Mouse (Mus musculus) neural tube, embryonic 15.5 days (tissue): ENCODE measurements around the gene Vps26a. TPM values are rescaled to one million over a fixed set of nuclear protein-coding genes. Genes with fewer than 3 reads are reported as not detected.

ENCODE experiments used
- ATAC-seq: fragments of 200-750 bp; cut with Nextera tagmentation; 2 replicates; pipeline ENCODE4 v1.8.0; 2017; ENCODE audit warnings: mild to moderate bottlenecking, moderate TSS enrichment, moderate library complexity; ENCODE audit not compliant: low FRiP score
- H3K27ac ChIP-seq: fragments of 300-500 bp; sonication (generic); replicated peaks from 2 replicates; pipeline ENCODE4 v1.5.1; 2015; ENCODE audit warnings: mild to moderate bottlenecking, inconsistent platforms
- H3K27me3 ChIP-seq: fragments of 300-500 bp; sonication (generic); replicated peaks from 2 replicates; pipeline ENCODE4 v1.6.1; 2015; ENCODE audit warnings: inconsistent platforms
- H3K36me3 ChIP-seq: fragments of 300-500 bp; sonication (generic); 2 replicates; pipeline ENCODE4 v1.6.1; 2015; ENCODE audit warnings: inconsistent platforms
- H3K4me1 ChIP-seq: fragments of 300-500 bp; sonication (generic); 2 replicates; pipeline ENCODE4 v1.6.1; 2015; ENCODE audit warnings: inconsistent platforms
- H3K4me2 ChIP-seq: fragments of 300-500 bp; sonication (generic); 2 replicates; pipeline ENCODE4 v1.6.1; 2015; ENCODE audit warnings: inconsistent platforms, mild to moderate bottlenecking, moderate library complexity
- H3K4me3 ChIP-seq: fragments of 300-500 bp; sonication (generic); replicated peaks from 2 replicates; pipeline ENCODE4 v1.5.1; 2015; ENCODE audit warnings: mild to moderate bottlenecking, inconsistent platforms
- H3K9ac ChIP-seq: fragments of 300-500 bp; sonication (generic); replicated peaks from 2 replicates; pipeline ENCODE4 v1.6.1; 2015; ENCODE audit warnings: mild to moderate bottlenecking, inconsistent platforms
- H3K9me3 ChIP-seq: fragments of 300-500 bp; sonication (generic); replicated peaks from 2 replicates; pipeline ENCODE4 v1.6.1; 2016; ENCODE audit warnings: inconsistent platforms
- WGBS: fragments of 180-500 bp; shearing (Covaris S2); methylation state at CpG from one replicate; pipeline ENCODE4 v1.1.7; 2015; ENCODE audit warnings: mixed read lengths; 5-methylcytosine and 5-hydroxymethylcytosine counted together
- polyA plus RNA-seq: library from polyadenylated mRNA; unstranded; fragments of >200 nt; fragmentation: Nextera tagmentation; extraction: Ambion mirVana; gene quantifications from 2 replicates; pipeline ENCODE4 v1.2.1, GENCODE M21; 2015

Gene Vps26a
- polyA plus RNA-seq, 1 experiment from 2014 or later = 56.4 TPM

DNA sequence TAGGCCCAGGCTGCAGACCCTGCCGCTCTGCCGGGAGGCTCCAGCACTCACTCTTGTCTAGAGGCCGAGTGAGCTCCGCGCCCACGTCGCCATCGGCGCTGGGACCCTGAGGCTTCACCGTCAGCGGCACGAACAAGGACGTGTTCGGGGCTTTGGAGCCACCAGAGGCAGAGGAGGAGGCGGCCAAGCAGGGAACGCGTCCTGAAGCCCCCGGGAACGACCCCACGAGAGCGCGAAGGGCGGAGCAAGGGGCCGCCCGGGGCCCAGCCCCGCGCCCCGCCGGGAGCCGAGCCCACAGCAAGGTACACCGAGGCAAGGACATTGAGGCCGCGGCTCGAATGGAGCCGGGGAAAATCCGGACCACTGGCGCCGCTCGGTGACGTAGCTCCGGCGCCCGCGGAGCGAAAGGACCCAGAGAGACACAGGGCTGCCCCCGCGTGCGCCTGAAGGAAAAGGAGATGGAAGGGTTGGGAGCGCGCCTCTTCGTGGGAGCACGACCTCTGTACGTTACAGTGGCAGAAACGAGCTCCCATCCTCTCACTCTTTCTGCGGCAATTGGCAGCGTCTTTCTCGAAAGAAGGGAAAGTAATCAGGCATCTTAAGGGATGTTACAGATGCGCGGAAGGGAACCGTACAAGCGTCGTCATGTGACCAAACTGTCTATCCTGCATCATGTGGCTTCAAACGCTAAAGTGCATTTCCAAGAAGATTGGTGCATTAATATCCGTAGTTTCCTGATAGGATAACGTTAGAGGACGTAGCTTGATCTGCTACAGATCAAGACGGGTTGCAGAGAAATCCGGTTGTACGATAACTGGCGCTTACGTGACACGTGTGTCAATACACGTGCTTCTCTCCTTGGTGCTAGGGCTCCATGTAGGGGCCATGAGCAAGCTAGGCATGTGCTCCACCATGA, 37.0 kb downstream of the Vps26a start, which contains the start of the genes 4930507D05Rik and Supv3l1:
4930507D05Rik (plus strand) TSS at position 126 of the 916 bp plus-strand sequence.
Supv3l1 (minus strand) TSS at position 375 of the 916 bp plus-strand sequence.
- peaks cover 18% of the 10 kb centered on the region for H3K4me1 ChIP-seq
- H3K27ac ChIP-seq = peak within 1 kb of the TSS; percentile 96
- H3K36me3 ChIP-seq = peaks cover 25% of the 10 kb centered on the region
- peak within 1 kb of the TSS; percentile 98 for H3K4me3 ChIP-seq
- H3K27me3 ChIP-seq = no peaks in the 10 kb centered on the region
- no peaks in the 10 kb centered on the region for H3K9me3 ChIP-seq
- under 1% methylated on average over 73 of the region's 73 CpGs for WGBS
- H3K4me2 ChIP-seq = peak within 1 kb of the TSS; percentile 78
- peak within 1 kb of the TSS; percentile 97 for H3K9ac ChIP-seq
- ATAC-seq = peak; percentile 94

- 96% methylated on average over 5 of the region's 5 CpGs for WGBS
- Histone ChIP-seq H3K36me3 (peaks cover 70% of the 10 kb centered on the region), H3K27ac (no peak overlapping the region)
Observed at GRCm38 (mm10) chr10:62430427-62430826, 56.2 kb downstream of the Vps26a start.

GRCm38 (mm10) chr10:62425081-62425871, 61.3 kb downstream of the Vps26a start:
- 0 out of 2 replicates have a peak, but pooled peaks cover 3% of the 10 kb centered on the region for H3K4me1 ChIP-seq
- H3K27ac ChIP-seq = no peak overlapping the region
- WGBS = 53% methylated on average over 9 of the region's 9 CpGs
- H3K36me3 ChIP-seq = peaks cover 21% of the 10 kb centered on the region
- H3K9ac ChIP-seq = no peak overlapping the region
- no peaks in the 10 kb centered on the region for H3K9me3 ChIP-seq
- ATAC-seq = no peak
- H3K27me3 ChIP-seq = no peaks in the 10 kb centered on the region
- no peak overlapping the region for H3K4me3 ChIP-seq
- no peak overlapping the region for H3K4me2 ChIP-seq

More at GRCm38 (mm10) chr10:62430427-62430826, 56.2 kb downstream of the Vps26a start:
- no peak overlapping the region for H3K4me3 ChIP-seq
- H3K4me1 ChIP-seq = 0 out of 2 replicates have a peak, but pooled peaks cover 3% of the 10 kb centered on the region
- no peak for ATAC-seq
- no peaks in the 10 kb centered on the region for H3K27me3 ChIP-seq
- no peak overlapping the region for H3K9ac ChIP-seq
- H3K4me2 ChIP-seq = no peak overlapping the region
- H3K9me3 ChIP-seq = no peaks in the 10 kb centered on the region

DNA sequence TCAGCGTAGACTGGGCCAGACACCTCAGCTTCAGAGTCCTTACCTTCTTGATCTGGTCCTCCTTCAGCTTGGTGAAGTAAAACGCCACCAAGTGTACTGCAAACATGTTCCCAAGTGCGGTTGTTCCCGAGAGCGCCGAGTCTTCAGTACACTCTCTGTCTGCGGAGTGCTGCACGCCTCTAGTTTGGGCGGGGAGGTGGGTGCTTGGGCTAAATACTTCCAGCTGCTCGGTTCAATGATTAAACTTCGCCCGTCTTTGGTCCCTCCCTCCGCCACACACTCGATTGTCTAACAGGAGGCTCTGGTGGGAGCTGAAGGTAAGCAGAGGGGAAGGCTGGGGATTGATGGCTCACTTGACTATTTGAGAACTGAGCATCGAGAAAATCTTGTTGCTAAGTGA, 64.3 kb downstream of the Vps26a start, which contains the start of gene Hkdc1:
Hkdc1 (minus strand) TSS at position 237 of the 400 bp plus-strand sequence.
- no peaks in the 10 kb centered on the region for H3K27me3 ChIP-seq
- H3K4me3 ChIP-seq = no peak within 1 kb of the TSS
- 34% methylated on average over 15 of the region's 15 CpGs for WGBS
- H3K36me3 ChIP-seq = no peaks in the 10 kb centered on the region
- no peak for ATAC-seq
- H3K4me2 ChIP-seq = no peak within 1 kb of the TSS
- no peak within 1 kb of the TSS for H3K27ac ChIP-seq
- H3K9me3 ChIP-seq = no peaks in the 10 kb centered on the region
- H3K4me1 ChIP-seq = 0 out of 2 replicates have a peak, but pooled peaks cover 3% of the 10 kb centered on the region
- H3K9ac ChIP-seq = no peak within 1 kb of the TSS

- no peak overlapping the region for H3K27ac ChIP-seq
- no peak overlapping the region for H3K9ac ChIP-seq
- H3K4me3 ChIP-seq = no peak overlapping the region
- 0 out of 2 replicates have a peak, but pooled peaks cover 3% of the 10 kb centered on the region for H3K4me1 ChIP-seq
- H3K27me3 ChIP-seq = no peaks in the 10 kb centered on the region
- no peaks in the 10 kb centered on the region for H3K9me3 ChIP-seq
- 76% methylated on average over 3 of the region's 3 CpGs for WGBS
- no peaks in the 10 kb centered on the region for H3K36me3 ChIP-seq
- ATAC-seq = no peak
- no peak overlapping the region for H3K4me2 ChIP-seq
Observed at GRCm38 (mm10) chr10:62421127-62421526, 65.5 kb downstream of the Vps26a start.

DNA sequence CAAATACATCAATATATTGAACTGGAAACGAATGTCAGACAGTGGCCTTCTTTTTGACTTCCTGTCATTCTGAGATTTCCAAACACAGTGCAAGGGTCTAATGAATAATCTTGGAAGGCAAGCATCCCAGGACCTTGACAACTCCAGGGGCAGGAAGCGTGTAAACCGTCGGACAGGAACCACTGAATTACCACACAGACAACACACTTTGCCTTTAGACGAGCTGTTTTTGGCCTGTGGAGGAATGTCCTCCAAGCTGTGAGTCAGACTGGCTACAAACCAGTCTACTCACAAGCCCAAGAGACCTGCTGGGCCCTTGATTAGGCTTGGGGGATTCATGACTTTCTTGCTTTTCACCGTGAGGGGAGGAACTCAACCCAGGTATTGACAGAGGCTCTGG, 66.2 kb downstream of the Vps26a start:
- no peak for ATAC-seq
- H3K27ac ChIP-seq = no peak overlapping the region
- no peaks in the 10 kb centered on the region for H3K36me3 ChIP-seq
- no peak overlapping the region for H3K4me2 ChIP-seq
- H3K27me3 ChIP-seq = no peaks in the 10 kb centered on the region
- H3K4me3 ChIP-seq = no peak overlapping the region
- 0 out of 2 replicates have a peak, but pooled peaks cover under 1% of the 10 kb centered on the region for H3K4me1 ChIP-seq
- no peaks in the 10 kb centered on the region for H3K9me3 ChIP-seq
- 78% methylated on average over 6 of the region's 6 CpGs for WGBS
- no peak overlapping the region for H3K9ac ChIP-seq

DNA sequence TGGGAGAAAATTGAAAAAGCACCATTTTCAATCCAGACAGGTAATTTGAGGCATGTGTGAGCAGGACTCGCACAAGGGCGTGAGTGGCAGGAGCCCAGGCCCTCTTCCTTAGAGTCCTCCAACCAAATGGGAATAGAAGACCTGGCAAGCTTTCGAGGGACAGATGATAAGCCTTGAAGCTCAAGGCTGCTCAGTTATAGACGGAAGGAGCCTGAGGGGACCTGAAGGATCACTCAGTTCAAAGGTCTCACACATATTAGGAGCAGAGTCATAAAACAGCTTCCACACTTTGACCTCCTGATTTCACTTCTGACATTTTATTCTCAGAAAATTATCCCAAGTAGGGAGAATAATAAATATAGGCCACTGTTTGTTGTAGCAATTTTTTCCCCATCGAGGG, 67.2 kb downstream of the Vps26a start:
- ATAC-seq = no peak
- H3K4me3 ChIP-seq = no peak overlapping the region
- H3K9me3 ChIP-seq = no peaks in the 10 kb centered on the region
- H3K4me2 ChIP-seq = no peak overlapping the region
- no peak overlapping the region for H3K9ac ChIP-seq
- 88% methylated on average over 5 of the region's 5 CpGs for WGBS
- no peaks in the 10 kb centered on the region for H3K36me3 ChIP-seq
- no peaks in the 10 kb centered on the region for H3K4me1 ChIP-seq
- H3K27me3 ChIP-seq = no peaks in the 10 kb centered on the region
- no peak overlapping the region for H3K27ac ChIP-seq

GRCm38 (mm10) chr10:62418831-62419356, 67.7 kb downstream of the Vps26a start:
- H3K36me3 ChIP-seq = no peaks in the 10 kb centered on the region
- no peaks in the 10 kb centered on the region for H3K4me1 ChIP-seq
- no peaks in the 10 kb centered on the region for H3K9me3 ChIP-seq
- H3K27me3 ChIP-seq = no peaks in the 10 kb centered on the region
- ATAC-seq = no peak
- no peak overlapping the region for H3K4me2 ChIP-seq
- no peak overlapping the region for H3K27ac ChIP-seq
- WGBS = 44% methylated on average over 7 of the region's 7 CpGs
- no peak overlapping the region for H3K9ac ChIP-seq
- no peak overlapping the region for H3K4me3 ChIP-seq

GRCm38 (mm10) chr10:62413606-62413982, 73.0 kb downstream of the Vps26a start:
- Histone ChIP-seq H3K27ac (no peak overlapping the region), H3K9ac (no peak overlapping the region)

GRCm38 (mm10) chr10:62412906-62413605, 73.5 kb downstream of the Vps26a start:
- H3K27ac ChIP-seq = no peak overlapping the region
- no peaks in the 10 kb centered on the region for H3K9me3 ChIP-seq
- ATAC-seq = no peak
- 50% methylated on average over 7 of the region's 8 CpGs for WGBS
- H3K27me3 ChIP-seq = no peaks in the 10 kb centered on the region
- no peak overlapping the region for H3K4me3 ChIP-seq
- H3K9ac ChIP-seq = no peak overlapping the region
- H3K36me3 ChIP-seq = no peaks in the 10 kb centered on the region
- H3K4me2 ChIP-seq = no peak overlapping the region
- no peaks in the 10 kb centered on the region for H3K4me1 ChIP-seq

More at GRCm38 (mm10) chr10:62413606-62413982, 73.0 kb downstream of the Vps26a start:
- Histone ChIP-seq H3K9me3 (no peaks in the 10 kb centered on the region), H3K27me3 (no peaks in the 10 kb centered on the region), H3K4me2 (no peak overlapping the region), H3K4me3 (no peak overlapping the region), H3K4me1 (no peaks in the 10 kb centered on the region), H3K36me3 (no peaks in the 10 kb centered on the region)
- ATAC-seq = no peak
- WGBS = 56% methylated on average over 4 of the region's 4 CpGs
